Mouse (Mus musculus) neural tube, embryonic 13.5 days (tissue): ENCODE measurements around the gene Golim4. TPM values are rescaled to one million over a fixed set of nuclear protein-coding genes. Genes with fewer than 3 reads are reported as not detected.
A peak's percentile ranks its signal among the peaks of the same experiment; 100 is the strongest.

Experiments
- ATAC-seq: fragments of 200-750 bp; cut with Nextera tagmentation; 2 replicates; pipeline ENCODE4 v1.8.0; 2017; ENCODE audit warnings: low read depth, mild to moderate bottlenecking, moderate TSS enrichment, moderate library complexity
- H3K27ac ChIP-seq: fragments of 300-500 bp; sonication (generic); replicated peaks from 2 replicates; pipeline ENCODE4 v1.5.1; 2015; ENCODE audit warnings: moderate library complexity, mild to moderate bottlenecking, inconsistent platforms
- H3K27me3 ChIP-seq: fragments of 300-500 bp; sonication (generic); 2 replicates; pipeline ENCODE4 v1.6.1; 2015; ENCODE audit warnings: mild to moderate bottlenecking, inconsistent platforms
- H3K36me3 ChIP-seq: fragments of 300-500 bp; sonication (generic); 2 replicates; pipeline ENCODE4 v1.6.1; 2015; ENCODE audit warnings: mild to moderate bottlenecking, inconsistent platforms
- H3K4me1 ChIP-seq: fragments of 300-500 bp; sonication (generic); replicated peaks from 2 replicates; pipeline ENCODE4 v1.6.1; 2015; ENCODE audit warnings: inconsistent platforms
- H3K4me2 ChIP-seq: fragments of 300-500 bp; sonication (generic); 2 replicates; pipeline ENCODE4 v1.6.1; 2015; ENCODE audit warnings: inconsistent platforms, mild to moderate bottlenecking, moderate library complexity
- H3K4me3 ChIP-seq: fragments of 300-500 bp; sonication (generic); 2 replicates; pipeline ENCODE4 v1.5.1; 2015; ENCODE audit warnings: mild to moderate bottlenecking, inconsistent platforms
- H3K9ac ChIP-seq: fragments of 300-500 bp; sonication (generic); 2 replicates; pipeline ENCODE4 v1.6.1; 2015; ENCODE audit warnings: moderate library complexity, mild to moderate bottlenecking, inconsistent platforms
- H3K9me3 ChIP-seq: fragments of 300-500 bp; sonication (generic); 2 replicates; pipeline ENCODE4 v1.6.1; 2016; ENCODE audit warnings: inconsistent platforms
- WGBS: fragments of 180-500 bp; shearing (Covaris S2); methylation state at CpG from one replicate; pipeline ENCODE4 v1.1.7; 2015; 5-methylcytosine and 5-hydroxymethylcytosine counted together
- polyA plus RNA-seq: library from polyadenylated mRNA; unstranded; fragments of >200 nt; fragmentation: Nextera tagmentation; extraction: Ambion mirVana; gene quantifications from 2 replicates; pipeline ENCODE4 v1.2.1, GENCODE M21; 2015

Golim4 gene
- polyA plus RNA-seq, 1 experiment from 2014 or later = 37.6 TPM

DNA sequence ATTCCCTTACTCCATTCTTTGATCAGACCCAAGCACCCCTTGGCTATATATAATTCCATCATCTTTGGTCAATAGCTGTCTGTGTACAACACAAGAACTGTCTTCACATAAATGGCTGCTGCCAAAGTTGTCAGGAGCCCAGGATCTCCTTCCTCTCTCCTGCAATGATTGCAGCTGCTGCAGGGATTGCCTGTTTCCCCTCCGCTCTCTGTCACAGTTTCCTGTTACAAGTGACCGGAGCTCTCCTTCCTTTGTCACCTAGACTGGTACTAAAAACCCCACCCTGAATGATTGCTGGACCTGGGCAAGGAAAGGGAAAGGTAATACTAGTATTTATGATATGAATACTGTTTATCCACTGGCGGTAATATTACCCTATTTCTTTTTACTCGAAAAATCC is 44.0 kb downstream of the Golim4 start:
- H3K27ac ChIP-seq = 0 out of 2 replicates have a peak overlapping the region, but pooled peaks have one; percentile 10
- H3K4me3 ChIP-seq = no peak overlapping the region
- peaks cover 16% of the 10 kb centered on the region for H3K4me1 ChIP-seq
- peak overlapping the region; percentile 31; the same call in 1 of the 2 replicates for H3K9ac ChIP-seq
- H3K27me3 ChIP-seq = no peaks in the 10 kb centered on the region
- H3K36me3 ChIP-seq = no peaks in the 10 kb centered on the region
- H3K4me2 ChIP-seq = no peak overlapping the region
- no peak for ATAC-seq
- H3K9me3 ChIP-seq = no peaks in the 10 kb centered on the region
- WGBS = 76% methylated on average over 4 of the region's 4 CpGs

DNA sequence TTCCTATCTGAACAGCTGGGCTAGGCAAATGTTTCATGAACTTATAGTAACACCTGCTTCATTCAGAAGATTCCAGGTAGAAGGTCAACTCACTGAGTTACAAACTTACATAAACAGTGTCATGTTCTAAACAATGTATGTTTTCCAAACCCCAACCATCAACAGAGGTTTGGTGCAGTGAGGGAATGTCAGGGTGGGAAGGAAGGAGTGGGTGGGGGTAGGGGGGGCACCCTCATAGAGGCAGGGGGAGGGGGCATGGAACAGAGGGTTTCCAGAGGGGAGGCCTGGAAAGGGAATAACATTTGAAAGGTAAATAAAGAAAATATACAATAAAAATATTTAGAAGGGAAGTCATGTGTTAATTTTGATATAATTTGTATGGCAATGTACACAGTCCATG is 46.0 kb downstream of the Golim4 start:
- H3K27ac ChIP-seq = no peak overlapping the region
- peak; percentile 32; the same call in 1 of the 2 replicates for ATAC-seq
- no peaks in the 10 kb centered on the region for H3K9me3 ChIP-seq
- H3K9ac ChIP-seq = no peak overlapping the region
- H3K4me2 ChIP-seq = no peak overlapping the region
- peaks cover 16% of the 10 kb centered on the region for H3K4me1 ChIP-seq
- H3K4me3 ChIP-seq = no peak overlapping the region
- H3K36me3 ChIP-seq = no peaks in the 10 kb centered on the region; the same call in 1 of the 2 replicates
- H3K27me3 ChIP-seq = no peaks in the 10 kb centered on the region

DNA sequence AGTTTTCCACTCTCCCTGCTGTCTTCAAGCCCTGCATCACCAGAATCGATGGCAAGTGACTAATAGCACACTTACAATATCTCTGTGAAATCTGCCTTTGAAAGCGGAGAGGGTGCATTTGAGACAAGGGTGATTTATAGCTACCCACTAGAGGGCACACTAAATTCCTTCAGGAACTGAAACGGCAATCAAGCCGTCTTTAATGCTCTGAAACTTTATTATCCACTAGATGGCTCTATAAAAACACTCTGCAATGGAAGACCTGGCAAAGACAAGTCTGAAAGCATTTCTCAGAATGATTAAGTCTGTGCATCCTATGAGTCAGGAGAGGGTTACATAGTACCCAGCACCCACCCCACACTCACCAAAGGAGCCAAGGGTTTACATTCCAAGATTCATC is 46.5 kb downstream of the Golim4 start:
- H3K27me3 ChIP-seq = no peaks in the 10 kb centered on the region
- no peak overlapping the region for H3K27ac ChIP-seq
- H3K4me2 ChIP-seq = no peak overlapping the region
- peaks cover 16% of the 10 kb centered on the region for H3K4me1 ChIP-seq
- no peak overlapping the region for H3K9ac ChIP-seq
- ATAC-seq = peak; percentile 75
- WGBS = 1% methylated on average over 4 of the region's 4 CpGs
- no peak overlapping the region for H3K4me3 ChIP-seq
- no peaks in the 10 kb centered on the region for H3K9me3 ChIP-seq
- H3K36me3 ChIP-seq = no peaks in the 10 kb centered on the region; the same call in 1 of the 2 replicates

DNA sequence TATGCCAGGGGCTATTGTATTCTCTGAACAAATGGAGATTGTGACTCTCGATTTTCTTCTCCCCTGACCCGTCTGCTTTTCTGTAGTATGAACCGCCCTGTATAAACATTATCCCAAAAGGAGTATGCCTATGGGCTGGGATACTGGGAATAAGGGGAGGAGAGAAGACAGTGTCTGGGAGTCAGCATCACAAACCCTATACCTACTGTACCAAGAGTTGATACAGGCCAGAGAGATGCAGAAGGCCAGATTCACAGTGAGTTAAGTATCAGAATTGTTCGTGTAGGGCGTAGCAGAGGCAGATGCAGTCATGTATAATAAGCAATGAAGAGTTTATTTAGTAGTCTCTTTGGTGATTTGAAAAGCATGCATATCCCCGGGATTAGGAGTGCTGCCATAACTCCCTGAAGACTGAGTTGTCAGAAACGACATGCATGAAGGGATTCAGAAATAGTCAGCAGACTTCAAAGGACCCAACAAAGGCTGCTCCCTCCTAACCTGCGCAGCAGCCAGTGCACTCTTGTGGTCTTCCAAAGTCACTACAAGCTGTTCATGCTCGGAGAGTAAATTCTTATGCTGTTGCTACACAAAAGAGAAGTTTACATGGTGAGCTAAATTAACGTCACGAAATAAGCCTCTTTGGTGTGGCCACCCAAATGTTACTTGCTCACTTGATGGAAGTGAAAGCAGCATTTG is 54.7 kb downstream of the Golim4 start:
- Histone ChIP-seq H3K9ac (no peak overlapping the region), H3K4me3 (no peak overlapping the region), H3K27ac (no peak overlapping the region), H3K9me3 (no peaks in the 10 kb centered on the region), H3K4me2 (no peak overlapping the region), H3K27me3 (no peaks in the 10 kb centered on the region), H3K36me3 (peaks cover 12% of the 10 kb centered on the region), H3K4me1 (no peaks in the 10 kb centered on the region)
- ATAC-seq = no peak
- 79% methylated on average over 11 of the region's 11 CpGs for WGBS

DNA sequence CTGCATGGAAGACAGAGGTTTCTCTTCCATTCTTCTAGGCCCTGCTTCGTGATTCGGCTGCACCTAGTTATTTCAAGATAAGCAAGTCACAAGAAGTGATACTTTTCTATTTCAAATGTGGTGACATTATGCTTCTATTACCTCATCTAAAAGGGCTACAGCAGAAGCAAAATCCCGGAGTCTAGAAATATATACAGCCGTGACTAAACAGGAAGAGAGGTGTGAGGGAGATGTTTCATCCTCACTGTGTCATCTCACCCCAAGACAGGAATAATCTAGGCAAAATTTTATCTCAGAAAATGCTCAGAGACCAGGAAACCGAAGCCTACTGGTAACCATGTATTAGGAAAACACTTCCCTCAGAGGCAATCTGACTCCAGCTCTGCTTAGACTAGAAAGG is 61.7 kb downstream of the Golim4 start:
- Histone ChIP-seq H3K4me1 (no peaks in the 10 kb centered on the region), H3K4me3 (no peak overlapping the region), H3K27me3 (no peaks in the 10 kb centered on the region), H3K27ac (no peak overlapping the region), H3K9ac (no peak overlapping the region), H3K4me2 (no peak overlapping the region), H3K9me3 (no peaks in the 10 kb centered on the region), H3K36me3 (peaks cover 56% of the 10 kb centered on the region)
- 93% methylated on average over 5 of the region's 5 CpGs for WGBS
- ATAC-seq = no peak

DNA sequence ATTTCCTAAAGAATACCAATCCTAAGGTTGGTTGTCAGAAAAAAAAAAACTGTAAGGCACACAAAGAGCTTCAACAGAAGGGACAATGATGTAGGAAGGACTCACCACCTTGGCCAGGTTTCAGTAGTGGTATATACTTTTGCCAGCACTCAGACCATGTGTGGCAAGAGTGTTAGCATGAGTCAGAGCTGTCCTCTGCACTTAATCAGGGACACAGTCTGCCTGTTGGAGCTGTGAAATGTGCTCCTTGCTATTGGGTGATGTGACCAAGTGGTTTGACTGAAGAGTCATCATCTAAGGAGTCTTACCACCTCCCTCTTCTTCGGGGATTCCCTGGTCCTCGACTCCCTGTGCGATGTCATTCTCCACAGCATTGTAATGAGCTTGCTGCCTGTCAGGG is 65.2 kb downstream of the Golim4 start:
- Histone ChIP-seq H3K4me1 (no peaks in the 10 kb centered on the region), H3K27ac (no peak overlapping the region), H3K9ac (no peak overlapping the region), H3K4me2 (no peak overlapping the region), H3K36me3 (peaks cover 63% of the 10 kb centered on the region), H3K4me3 (no peak overlapping the region), H3K27me3 (no peaks in the 10 kb centered on the region), H3K9me3 (no peaks in the 10 kb centered on the region)
- ATAC-seq = no peak
- 98% methylated on average over 3 of the region's 3 CpGs for WGBS

DNA sequence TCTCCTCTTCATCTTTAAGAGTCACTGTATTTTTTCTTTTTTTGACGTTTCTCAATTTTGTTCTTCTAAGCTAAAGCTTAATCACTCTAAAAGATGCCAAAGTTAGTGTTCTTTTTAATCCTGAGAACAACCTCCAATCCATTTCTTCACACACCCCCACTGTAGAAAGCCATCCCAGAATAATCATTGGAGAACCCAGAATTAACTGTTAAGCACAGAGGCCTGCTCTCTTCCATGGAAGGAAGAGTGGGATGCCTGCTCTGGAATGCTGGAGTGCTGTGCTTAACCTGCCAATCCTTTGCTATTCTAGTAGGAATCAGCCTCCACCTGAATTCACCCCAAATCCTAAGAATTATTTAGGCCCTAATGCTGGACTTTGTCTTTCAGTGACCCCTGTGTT is 67.4 kb downstream of the Golim4 start:
- H3K9ac ChIP-seq = no peak overlapping the region

DNA sequence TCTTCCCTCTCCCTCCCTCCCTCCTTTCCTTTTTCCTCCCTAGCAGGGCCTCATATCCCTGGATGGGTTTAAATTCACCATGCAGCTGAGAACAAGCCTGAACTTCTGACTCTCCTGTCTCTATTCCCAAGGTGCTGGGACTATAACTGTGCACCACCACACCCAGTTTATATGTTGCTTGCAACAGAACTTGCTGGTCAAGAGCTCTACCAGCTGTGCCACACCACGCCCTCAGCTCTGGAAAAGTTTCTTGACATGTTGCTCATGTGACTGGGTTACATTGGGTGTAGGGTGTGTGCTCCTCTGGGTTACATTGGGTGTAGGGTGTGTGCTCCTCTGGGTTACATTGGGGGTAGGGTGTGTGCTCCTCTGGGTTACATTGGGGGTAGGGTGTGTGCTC is 75.2 kb downstream of the Golim4 start:
- Histone ChIP-seq H3K9ac (no peak overlapping the region), H3K4me1 (no peaks in the 10 kb centered on the region), H3K4me2 (no peak overlapping the region), H3K4me3 (no peak overlapping the region), H3K27ac (no peak overlapping the region), H3K9me3 (no peaks in the 10 kb centered on the region; the same call in 1 of the 2 replicates), H3K36me3 (peaks cover 60% of the 10 kb centered on the region), H3K27me3 (no peaks in the 10 kb centered on the region)
- ATAC-seq = no peak
- WGBS = 92% methylated on average over 1 of the region's 1 CpGs

More for the DNA sequence above, 67.4 kb downstream of the Golim4 start:
- no peak overlapping the region for H3K4me2 ChIP-seq
- no peak overlapping the region for H3K4me3 ChIP-seq
- H3K36me3 ChIP-seq = peaks cover 74% of the 10 kb centered on the region
- ATAC-seq = no peak
- no peak overlapping the region for H3K27ac ChIP-seq
- H3K27me3 ChIP-seq = no peaks in the 10 kb centered on the region
- WGBS = 96% methylated on average over 1 of the region's 1 CpGs
- no peaks in the 10 kb centered on the region for H3K4me1 ChIP-seq
- H3K9me3 ChIP-seq = no peaks in the 10 kb centered on the region

DNA sequence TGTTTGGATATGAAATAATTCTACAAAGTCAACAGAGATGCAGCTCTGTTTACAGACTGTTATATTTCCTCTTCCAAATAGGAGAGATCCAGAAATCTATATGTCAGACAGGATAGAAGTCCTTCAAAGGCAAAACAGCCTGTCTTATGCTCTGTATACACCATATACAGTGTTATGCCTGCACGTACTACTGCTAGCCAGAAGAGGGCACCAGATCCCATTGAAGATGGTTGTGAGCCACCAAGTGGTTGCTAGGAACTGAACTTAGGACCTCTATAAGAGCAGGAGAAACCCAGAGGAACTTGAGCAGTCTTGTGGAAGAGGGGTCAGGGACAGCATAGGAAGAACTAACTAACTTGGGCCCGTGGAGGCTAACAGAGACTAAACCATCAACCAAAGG is 77.5 kb downstream of the Golim4 start:
- Histone ChIP-seq H3K4me2 (no peak overlapping the region), H3K36me3 (peaks cover 48% of the 10 kb centered on the region), H3K9me3 (no peaks in the 10 kb centered on the region; the same call in 1 of the 2 replicates), H3K27me3 (no peaks in the 10 kb centered on the region), H3K27ac (no peak overlapping the region), H3K9ac (no peak overlapping the region), H3K4me3 (no peak overlapping the region), H3K4me1 (no peaks in the 10 kb centered on the region)
- no peak for ATAC-seq
- WGBS = 88% methylated on average over 2 of the region's 2 CpGs

DNA sequence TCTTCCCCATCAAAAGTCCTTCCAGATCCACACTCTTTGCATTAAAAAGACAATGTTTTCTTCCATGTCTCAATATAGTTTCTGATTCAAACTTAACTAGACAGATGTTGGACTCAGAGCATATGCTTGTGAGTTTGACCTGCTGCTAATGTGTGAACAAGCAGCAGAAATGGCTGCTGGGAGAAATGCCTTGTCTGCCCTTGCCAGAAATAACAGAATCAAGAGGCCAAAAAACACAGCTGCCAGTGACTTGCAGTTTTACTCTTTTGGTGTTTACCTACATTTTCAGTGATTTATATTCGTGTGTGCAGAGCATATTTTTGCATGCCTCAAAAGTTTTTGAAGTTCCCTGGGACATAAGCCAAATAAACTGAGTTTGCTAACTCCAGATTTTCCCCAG is 87.9 kb downstream of the Golim4 start:
- ATAC-seq = no peak
- H3K9me3 ChIP-seq = no peaks in the 10 kb centered on the region
- no peak overlapping the region for H3K9ac ChIP-seq
- H3K4me2 ChIP-seq = no peak overlapping the region
- H3K27me3 ChIP-seq = no peaks in the 10 kb centered on the region
- WGBS = 83% methylated on average over 1 of the region's 1 CpGs
- H3K4me3 ChIP-seq = no peak overlapping the region
- no peaks in the 10 kb centered on the region for H3K4me1 ChIP-seq
- no peaks in the 10 kb centered on the region for H3K36me3 ChIP-seq
- H3K27ac ChIP-seq = no peak overlapping the region

DNA sequence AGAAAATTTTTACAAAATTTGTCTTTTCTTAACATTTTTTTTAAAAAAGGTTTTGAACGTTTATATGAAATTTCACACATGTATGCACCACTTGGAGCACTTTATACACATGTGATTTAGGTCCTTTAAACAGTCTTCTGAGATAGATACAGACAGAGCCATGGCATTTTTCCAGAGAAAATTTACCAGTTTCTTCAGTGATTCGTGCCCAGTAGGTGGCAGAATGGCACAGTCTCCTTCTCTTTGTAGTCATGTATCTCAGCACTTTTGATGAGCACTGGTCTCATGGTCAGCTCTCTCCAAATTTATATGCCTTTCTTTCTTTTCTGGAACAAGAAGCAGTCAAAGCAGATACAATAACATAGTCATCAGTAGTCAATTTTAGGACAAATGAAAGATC is 92.5 kb downstream of the Golim4 start:
- H3K9me3 ChIP-seq = no peaks in the 10 kb centered on the region
- no peaks in the 10 kb centered on the region for H3K27me3 ChIP-seq
- 32% methylated on average over 2 of the region's 2 CpGs for WGBS
- ATAC-seq = no peak
- no peak overlapping the region for H3K4me2 ChIP-seq
- no peak overlapping the region for H3K9ac ChIP-seq
- no peaks in the 10 kb centered on the region for H3K4me1 ChIP-seq
- H3K36me3 ChIP-seq = no peaks in the 10 kb centered on the region
- H3K4me3 ChIP-seq = no peak overlapping the region
- H3K27ac ChIP-seq = no peak overlapping the region

DNA sequence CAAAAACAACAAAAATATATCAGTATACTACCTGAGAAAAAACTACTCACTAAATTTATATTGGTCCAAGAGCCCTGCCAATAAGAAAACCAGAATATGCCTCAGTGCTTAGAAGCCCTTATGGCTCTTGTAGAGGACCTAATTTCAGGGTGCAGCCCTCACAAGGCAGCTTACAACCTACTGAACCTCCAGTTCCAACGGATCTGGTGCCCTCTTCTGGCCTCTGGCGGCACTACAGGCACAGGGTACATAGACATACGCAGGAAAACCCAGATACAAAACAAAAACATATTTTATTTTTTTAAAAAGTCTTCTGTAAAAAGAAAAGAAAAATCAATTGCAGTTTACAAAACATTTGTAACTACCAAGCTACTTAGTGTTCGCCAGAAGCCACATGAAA is 95.1 kb downstream of the Golim4 start:
- H3K27ac ChIP-seq = no peak overlapping the region
- H3K27me3 ChIP-seq = no peaks in the 10 kb centered on the region
- no peaks in the 10 kb centered on the region for H3K36me3 ChIP-seq
- H3K4me1 ChIP-seq = no peaks in the 10 kb centered on the region
- H3K4me2 ChIP-seq = no peak overlapping the region
- no peaks in the 10 kb centered on the region for H3K9me3 ChIP-seq
- no peak overlapping the region for H3K9ac ChIP-seq
- 34% methylated on average over 4 of the region's 4 CpGs for WGBS
- ATAC-seq = no peak
- no peak overlapping the region for H3K4me3 ChIP-seq

DNA sequence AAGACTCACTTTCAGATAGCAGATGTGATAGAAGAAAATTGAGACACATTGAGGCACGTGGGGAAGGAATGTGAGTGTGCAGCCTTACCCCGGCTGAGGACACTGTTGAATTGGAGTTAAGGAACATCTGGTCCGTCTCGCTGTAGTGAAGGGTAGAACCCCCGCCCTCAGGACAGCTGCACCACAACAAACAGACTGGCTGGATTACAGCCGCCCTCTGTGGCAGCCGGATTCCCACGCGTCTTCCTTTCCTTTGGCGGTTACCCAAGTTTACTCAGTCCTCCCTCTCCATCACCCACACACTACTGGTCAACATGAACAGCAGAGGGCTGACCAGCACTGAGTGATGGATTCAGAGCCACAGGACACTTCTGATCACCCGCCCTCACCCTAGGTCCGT is 96.0 kb downstream of the Golim4 start:
- no peak for ATAC-seq
- no peak overlapping the region for H3K4me2 ChIP-seq
- H3K27ac ChIP-seq = no peak overlapping the region
- no peaks in the 10 kb centered on the region for H3K9me3 ChIP-seq
- 73% methylated on average over 12 of the region's 12 CpGs for WGBS
- no peak overlapping the region for H3K9ac ChIP-seq
- H3K4me3 ChIP-seq = no peak overlapping the region
- H3K27me3 ChIP-seq = no peaks in the 10 kb centered on the region
- H3K4me1 ChIP-seq = no peaks in the 10 kb centered on the region
- H3K36me3 ChIP-seq = no peaks in the 10 kb centered on the region
